Mouse (Mus musculus) embryo, embryonic 10.5 days (tissue): ENCODE measurements around the gene Angptl6.
A peak's percentile ranks its signal among the peaks of the same experiment; 100 is the strongest.
"Not testable (repeated sequence)": the region's sequence is repeated elsewhere in the genome, so short reads cannot be mapped to it uniquely, and the experiment has no call there.

ENCODE experiments used
- DNase-seq: peaks from one replicate; pipeline ENCODE4 v3.0.0-alpha.2; 2015; ENCODE audit warnings: low spot score

Angptl6 gene

DNA sequence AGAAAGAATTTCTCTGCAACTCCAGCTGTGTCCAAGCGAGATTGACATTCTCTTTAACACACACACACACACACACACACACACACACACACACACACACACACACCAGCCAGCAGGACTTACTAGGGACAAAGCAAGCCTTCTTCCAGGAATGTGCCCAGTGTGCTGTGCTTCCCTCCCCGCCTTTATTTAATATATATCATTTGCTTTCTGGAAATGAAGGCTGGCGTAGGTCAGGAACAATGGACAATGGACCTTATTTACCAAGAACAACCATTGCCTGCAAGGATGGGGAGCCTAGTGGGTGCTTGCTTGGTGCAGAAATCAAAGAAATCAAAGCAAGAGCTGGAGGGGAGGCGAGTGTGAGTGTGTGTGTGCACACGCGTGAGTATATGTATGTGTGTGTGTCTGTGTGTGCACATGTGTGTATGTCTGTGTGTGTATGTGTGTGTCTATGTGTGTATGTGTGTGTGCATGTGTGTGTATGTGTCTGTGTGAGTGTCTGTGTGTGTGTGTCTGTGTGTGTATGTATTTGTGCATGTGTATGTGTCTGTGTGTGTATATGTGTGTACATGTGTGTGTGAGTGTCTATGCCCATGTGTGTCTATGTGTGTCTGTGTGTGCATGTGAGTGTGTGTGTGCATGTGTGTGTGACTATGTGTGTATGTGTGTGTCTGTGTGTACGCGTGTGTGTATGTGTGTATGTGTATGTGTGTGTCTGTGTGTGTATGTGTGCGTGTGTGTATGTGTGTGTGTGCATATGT, 42.2 kb downstream of the Angptl6 start:
- no peak for DNase-seq

DNA sequence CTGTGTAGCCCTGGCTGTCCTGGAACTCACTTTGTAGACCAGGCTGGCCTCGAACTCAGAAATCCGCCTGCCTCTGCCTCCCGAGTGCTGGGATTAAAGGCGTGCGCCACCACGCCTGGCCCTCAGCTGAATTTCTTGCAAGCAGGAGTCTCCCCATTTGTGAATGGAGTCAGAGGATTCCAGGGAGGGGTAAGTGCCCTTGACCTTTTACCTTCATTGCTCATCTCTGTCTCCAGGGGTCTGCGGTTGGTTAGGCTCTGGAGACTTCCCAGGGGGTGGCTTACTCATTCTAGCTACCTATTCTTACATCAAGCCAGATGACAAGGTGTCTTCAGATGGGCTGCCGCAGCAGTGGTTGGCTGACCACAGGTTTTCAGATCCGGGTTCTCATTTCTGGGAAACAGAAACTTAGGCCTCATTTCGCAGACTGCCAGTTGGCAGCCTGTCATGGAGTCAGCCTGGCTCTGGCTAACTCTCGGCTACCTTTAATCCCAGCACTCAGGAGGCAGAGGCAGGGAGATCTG, 44.0 kb downstream of the Angptl6 start:
- DNase-seq: not testable (repeated sequence)

GRCm38 (mm10) chr9:20834881-20835280, 44.6 kb downstream of the Angptl6 start:
- no peak for DNase-seq

DNA sequence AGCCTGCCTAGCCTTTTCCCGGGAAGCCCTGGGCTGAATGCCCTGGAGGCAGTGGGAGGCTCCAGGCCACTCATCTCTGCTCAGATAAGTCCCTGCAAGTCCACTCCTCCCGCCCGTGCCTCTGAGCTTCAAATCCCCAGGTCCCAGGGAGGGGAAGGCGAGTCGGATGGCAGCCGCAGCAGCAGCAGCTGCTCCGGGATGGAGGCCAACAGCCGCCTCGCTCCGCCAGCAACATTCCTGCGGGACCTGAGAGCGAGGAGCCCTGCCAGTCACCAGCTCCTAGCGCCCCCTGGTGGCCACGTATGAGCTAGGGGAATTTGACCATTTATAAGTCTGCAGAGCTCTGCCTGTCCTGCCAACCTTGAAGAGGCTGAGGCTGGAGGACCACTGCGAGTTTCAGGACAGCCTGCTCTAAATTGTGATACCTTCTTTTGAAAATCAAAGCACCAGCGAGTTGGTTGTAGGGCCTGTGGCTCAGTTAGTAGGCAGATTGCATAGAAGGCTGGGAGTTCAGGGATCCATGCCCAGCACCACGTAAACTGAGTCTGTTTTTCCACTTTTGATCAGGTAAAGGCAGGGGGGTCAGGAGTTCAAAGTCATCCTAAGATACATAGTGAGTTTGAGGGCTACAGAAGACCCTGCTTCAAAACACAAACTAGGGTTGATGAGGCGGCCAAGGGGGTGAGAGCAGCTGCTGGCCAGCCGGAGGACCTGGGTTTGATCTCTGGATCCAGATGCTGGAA, 48.5 kb downstream of the Angptl6 start:
- DNase-seq: peak; percentile 95

DNA sequence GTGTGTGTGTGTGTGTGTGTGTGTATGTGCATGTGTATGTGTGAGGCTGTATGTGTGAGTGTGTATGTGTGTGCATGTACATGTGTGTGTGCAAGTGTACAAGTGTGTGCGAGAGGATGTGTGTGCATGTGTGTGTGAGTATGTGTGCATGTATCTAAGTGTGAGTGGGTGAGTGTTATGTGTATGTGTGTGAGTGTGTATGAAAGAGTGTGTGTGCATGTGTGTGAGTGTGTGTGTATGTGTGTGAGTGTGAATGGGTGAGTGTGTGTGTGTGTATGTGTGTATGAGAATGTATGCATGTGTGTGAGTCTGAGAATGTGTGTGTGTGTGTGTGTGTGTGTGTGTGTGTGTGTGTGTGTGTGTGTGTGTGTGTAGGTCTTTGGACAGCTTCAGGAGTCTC, 51.4 kb downstream of the Angptl6 start:
- no peak for DNase-seq

DNA sequence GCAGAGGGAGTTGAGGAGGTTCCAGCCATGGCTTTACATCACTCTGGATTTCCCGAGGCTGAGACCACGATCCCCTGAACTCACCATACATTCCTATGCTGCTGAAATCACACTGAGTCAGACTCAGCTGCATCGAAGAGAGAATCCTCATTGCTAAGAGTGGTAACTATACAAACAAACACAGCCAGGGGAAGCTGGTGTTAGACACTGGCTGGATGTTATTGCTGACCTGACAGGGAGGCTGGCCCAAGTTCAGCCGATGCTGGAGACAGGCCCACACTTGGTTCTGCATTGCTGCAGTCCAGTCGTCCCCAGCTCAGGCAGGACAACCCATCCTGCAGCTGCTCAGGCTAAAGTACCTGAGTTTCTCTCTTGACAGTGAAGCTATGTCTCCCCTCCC, 53.7 kb downstream of the Angptl6 start:
- no peak for DNase-seq
